Mouse (Mus musculus): Measurements from ENCODE around the gene Gm42715. TPM values are rescaled to one million over a fixed set of nuclear protein-coding genes. Genes with fewer than 3 reads are reported as not detected.
"Not testable (repeated sequence)": the region's sequence is repeated elsewhere in the genome, so short reads cannot be mapped to it uniquely, and the experiment has no call there.

Gm42715 gene
- polyA plus RNA-seq, 1 experiment from 2014 or later, result 18.6 TPM

- Histone ChIP-seq H3K27me3 (no peaks in the 10 kb centered on the region), H3K4me2 (no peak overlapping the region), H3K27ac (no peak overlapping the region), H3K9me3 (no peaks in the 10 kb centered on the region), H3K4me1 (peaks cover 6% of the 10 kb centered on the region), H3K4me3 (no peak overlapping the region), H3K36me3 (no peaks in the 10 kb centered on the region), H3K9ac (no peak overlapping the region)
- no peak for ATAC-seq (ENCODE audit: insufficient number of reproducible peaks, insufficient read depth, low FRiP score, low TSS enrichment, low read depth)
- 94% methylated on average over 3 of the region's 3 CpGs for WGBS
Observed at GRCm38 (mm10) chr7:127508291-127508690, 11.1 kb upstream of the Gm42715 start.

GRCm38 (mm10) chr7:127509830-127510229 lies 9.6 kb upstream of the Gm42715 start:
- not testable (repeated sequence) for H3K27ac ChIP-seq; ATAC-seq (ENCODE audit: insufficient number of reproducible peaks, insufficient read depth, low FRiP score, low TSS enrichment, low read depth)

GRCm38 (mm10) chr7:127511241-127511640 lies 8.1 kb upstream of the Gm42715 start:
- H3K9me3 ChIP-seq, result no peaks in the 10 kb centered on the region
- peak overlapping the region; percentile 86 for H3K9ac ChIP-seq
- peak overlapping the region; percentile 98 for H3K27ac ChIP-seq
- peak overlapping the region; percentile 77 for H3K4me3 ChIP-seq
- peak overlapping the region; percentile 64 for H3K4me2 ChIP-seq
- 25% methylated on average over 8 of the region's 8 CpGs for WGBS
- H3K4me1 ChIP-seq, result peaks cover 15% of the 10 kb centered on the region
- H3K27me3 ChIP-seq, result no peaks in the 10 kb centered on the region
- ATAC-seq (ENCODE audit: insufficient number of reproducible peaks, insufficient read depth, low FRiP score, low TSS enrichment, low read depth), result no peak
- H3K36me3 ChIP-seq, result peaks cover 14% of the 10 kb centered on the region

More at GRCm38 (mm10) chr7:127509830-127510229, 9.6 kb upstream of the Gm42715 start:
- not testable (repeated sequence) for H3K27me3 ChIP-seq, H3K9me3 ChIP-seq, H3K4me2 ChIP-seq, H3K36me3 ChIP-seq, H3K4me3 ChIP-seq, H3K9ac ChIP-seq
- peaks cover 15% of the 10 kb centered on the region for H3K4me1 ChIP-seq
- 84% methylated on average over 4 of the region's 4 CpGs for WGBS

GRCm38 (mm10) chr7:127511808-127512230 lies 7.6 kb upstream of the Gm42715 start, which contains the start of gene Srcap:
Gene Srcap (plus strand): TSS chr7:127511983.
- peaks cover 19% of the 10 kb centered on the region for H3K36me3 ChIP-seq
- no peaks in the 10 kb centered on the region for H3K27me3 ChIP-seq
- WGBS, result under 1% methylated on average over 37 of the region's 37 CpGs
- peak within 1 kb of the TSS; percentile 98 for H3K27ac ChIP-seq
- ATAC-seq (ENCODE audit: insufficient number of reproducible peaks, insufficient read depth, low FRiP score, low TSS enrichment, low read depth), result peak; percentile 98
- H3K4me2 ChIP-seq, result peak within 1 kb of the TSS; percentile 64
- H3K4me1 ChIP-seq, result peaks cover 15% of the 10 kb centered on the region
- peak within 1 kb of the TSS; percentile 86 for H3K9ac ChIP-seq
- H3K9me3 ChIP-seq, result no peaks in the 10 kb centered on the region
- peak within 1 kb of the TSS; percentile 77 for H3K4me3 ChIP-seq

- Histone ChIP-seq H3K9me3 (no peaks in the 10 kb centered on the region), H3K4me3 (peak overlapping the region; percentile 77), H3K36me3 (peaks cover 25% of the 10 kb centered on the region), H3K27me3 (no peaks in the 10 kb centered on the region), H3K4me1 (peaks cover 15% of the 10 kb centered on the region), H3K9ac (peak overlapping the region; percentile 86), H3K4me2 (peak overlapping the region; percentile 64), H3K27ac (peak overlapping the region; percentile 98)
- under 1% methylated on average over 92 of the region's 93 CpGs for WGBS
- peak; percentile 80 for ATAC-seq (ENCODE audit: insufficient number of reproducible peaks, insufficient read depth, low FRiP score, low TSS enrichment, low read depth)
Observed at GRCm38 (mm10) chr7:127512231-127513015, 7.0 kb upstream of the Gm42715 start.

- Histone ChIP-seq H3K27ac (peak overlapping the region; percentile 98), H3K27me3 (no peaks in the 10 kb centered on the region), H3K4me2 (peak overlapping the region; percentile 64), H3K4me1 (peaks cover 15% of the 10 kb centered on the region), H3K4me3 (peak overlapping the region; percentile 77), H3K9ac (peak overlapping the region; percentile 86), H3K36me3 (peaks cover 31% of the 10 kb centered on the region), H3K9me3 (no peaks in the 10 kb centered on the region)
- WGBS, result 34% methylated on average over 8 of the region's 8 CpGs
- ATAC-seq (ENCODE audit: insufficient number of reproducible peaks, insufficient read depth, low FRiP score, low TSS enrichment, low read depth), result no peak
Observed at GRCm38 (mm10) chr7:127513016-127513390, 6.4 kb upstream of the Gm42715 start.

- H3K4me2 ChIP-seq, result peak overlapping the region; percentile 64
- H3K4me1 ChIP-seq, result peaks cover 15% of the 10 kb centered on the region
- peak overlapping the region; percentile 77 for H3K4me3 ChIP-seq
- peaks cover 39% of the 10 kb centered on the region for H3K36me3 ChIP-seq
- no peaks in the 10 kb centered on the region for H3K9me3 ChIP-seq
- H3K9ac ChIP-seq, result peak overlapping the region; percentile 36; the same call in 1 of the 2 replicates
- WGBS, result 78% methylated on average over 3 of the region's 3 CpGs
- H3K27ac ChIP-seq, result no peak overlapping the region
- ATAC-seq (ENCODE audit: insufficient number of reproducible peaks, insufficient read depth, low FRiP score, low TSS enrichment, low read depth), result no peak
- H3K27me3 ChIP-seq, result no peaks in the 10 kb centered on the region
Observed at GRCm38 (mm10) chr7:127513781-127514180, 5.6 kb upstream of the Gm42715 start.

GRCm38 (mm10) chr7:127515846-127516245 lies 3.5 kb upstream of the Gm42715 start:
- Histone ChIP-seq H3K27me3 (no peaks in the 10 kb centered on the region), H3K9ac (no peak overlapping the region), H3K4me3 (no peak overlapping the region), H3K27ac (no peak overlapping the region), H3K4me1 (peaks cover 15% of the 10 kb centered on the region), H3K9me3 (no peaks in the 10 kb centered on the region), H3K36me3 (peaks cover 57% of the 10 kb centered on the region), H3K4me2 (no peak overlapping the region)
- WGBS, result 92% methylated on average over 7 of the region's 7 CpGs
- ATAC-seq (ENCODE audit: insufficient number of reproducible peaks, insufficient read depth, low FRiP score, low TSS enrichment, low read depth), result no peak

GRCm38 (mm10) chr7:127516344-127516743 lies 3.0 kb upstream of the Gm42715 start:
- no peaks in the 10 kb centered on the region for H3K9me3 ChIP-seq
- no peaks in the 10 kb centered on the region for H3K27me3 ChIP-seq
- H3K4me1 ChIP-seq, result peaks cover 11% of the 10 kb centered on the region
- H3K36me3 ChIP-seq, result peaks cover 62% of the 10 kb centered on the region
- H3K4me3 ChIP-seq, result no peak overlapping the region
- no peak overlapping the region for H3K27ac ChIP-seq
- ATAC-seq (ENCODE audit: insufficient number of reproducible peaks, insufficient read depth, low FRiP score, low TSS enrichment, low read depth), result no peak
- 91% methylated on average over 7 of the region's 7 CpGs for WGBS
- no peak overlapping the region for H3K9ac ChIP-seq
- no peak overlapping the region for H3K4me2 ChIP-seq

GRCm38 (mm10) chr7:127541671-127542070 lies 22.3 kb downstream of the Gm42715 start:
- no peak overlapping the region for H3K27ac ChIP-seq
- 93% methylated on average over 3 of the region's 3 CpGs for WGBS

GRCm38 (mm10) chr7:127549116-127549835 lies 29.9 kb downstream of the Gm42715 start:
- H3K4me2 ChIP-seq, result no peak overlapping the region
- no peaks in the 10 kb centered on the region for H3K27me3 ChIP-seq
- 92% methylated on average over 15 of the region's 15 CpGs for WGBS
- peaks cover 80% of the 10 kb centered on the region for H3K36me3 ChIP-seq
- no peaks in the 10 kb centered on the region for H3K4me1 ChIP-seq
- H3K4me3 ChIP-seq, result no peak overlapping the region
- ATAC-seq (ENCODE audit: insufficient number of reproducible peaks, insufficient read depth, low FRiP score, low TSS enrichment, low read depth), result no peak
- H3K9ac ChIP-seq, result no peak overlapping the region
- H3K27ac ChIP-seq, result no peak overlapping the region
- H3K9me3 ChIP-seq, result no peaks in the 10 kb centered on the region

More at GRCm38 (mm10) chr7:127541671-127542070, 22.3 kb downstream of the Gm42715 start:
- H3K9me3 ChIP-seq, result no peaks in the 10 kb centered on the region
- H3K9ac ChIP-seq, result no peak overlapping the region
- H3K36me3 ChIP-seq, result peaks cover 95% of the 10 kb centered on the region
- H3K4me3 ChIP-seq, result no peak overlapping the region
- H3K4me2 ChIP-seq, result no peak overlapping the region
- no peaks in the 10 kb centered on the region for H3K4me1 ChIP-seq
- H3K27me3 ChIP-seq, result no peaks in the 10 kb centered on the region
- ATAC-seq (ENCODE audit: insufficient number of reproducible peaks, insufficient read depth, low FRiP score, low TSS enrichment, low read depth), result no peak

Measured in embryonic facial prominence, embryonic 13.5 days (tissue).